Mouse (Mus musculus) liver, embryonic 16.5 days (tissue): Measurements from ENCODE around the gene Rab4a. TPM values are rescaled to one million over a fixed set of nuclear protein-coding genes. Genes with fewer than 3 reads are reported as not detected.

ENCODE experiments used
- ATAC-seq: fragments of 200-750 bp; cut with Nextera tagmentation; 2 replicates; pipeline ENCODE4 v1.8.0; 2017; ENCODE audit warnings: low read depth, mild to moderate bottlenecking, moderate number of reproducible peaks, moderate library complexity
- H3K27ac ChIP-seq: fragments of 300-500 bp; sonication (generic); 2 replicates; pipeline ENCODE4 v1.5.1; 2014; ENCODE audit warnings: mild to moderate bottlenecking, low read length
- H3K27me3 ChIP-seq: fragments of 300-500 bp; sonication (generic); 2 replicates; pipeline ENCODE4 v1.6.1; 2014; ENCODE audit warnings: low read depth, low read length, mixed read lengths; ENCODE audit not compliant: control insufficient read depth, insufficient read depth
- H3K36me3 ChIP-seq: fragments of 300-500 bp; sonication (generic); 2 replicates; pipeline ENCODE4 v1.6.1; 2014; ENCODE audit warnings: mild to moderate bottlenecking; ENCODE audit not compliant: control insufficient read depth, insufficient read depth
- H3K4me1 ChIP-seq: fragments of 300-500 bp; sonication (generic); 2 replicates; pipeline ENCODE4 v1.6.1; 2014; ENCODE audit warnings: low read depth, low read length, mixed read lengths; ENCODE audit not compliant: control insufficient read depth
- H3K4me2 ChIP-seq: fragments of 300-500 bp; sonication (generic); 2 replicates; pipeline ENCODE4 v1.6.1; 2014; ENCODE audit warnings: low read depth, low read length, mixed read lengths
- H3K4me3 ChIP-seq: fragments of 300-500 bp; sonication (generic); 2 replicates; pipeline ENCODE4 v1.5.1; 2014; ENCODE audit warnings: low read depth, mild to moderate bottlenecking, low read length
- H3K9ac ChIP-seq: fragments of 300-500 bp; sonication (generic); 2 replicates; pipeline ENCODE4 v1.6.1; 2014; ENCODE audit warnings: low read depth, low read length
- H3K9me3 ChIP-seq: fragments of 300-500 bp; sonication (generic); replicated peaks from 2 replicates; pipeline ENCODE4 v1.6.1; 2016; ENCODE audit warnings: low read length; ENCODE audit not compliant: control insufficient read depth
- WGBS: fragments of 180-500 bp; shearing (Covaris S2); extraction: QIAGEN DNeasy Blood & Tissue Kit; methylation state at CpG from one replicate; pipeline ENCODE4 v1.1.7; 2014; ENCODE audit not compliant: insufficient replicate concordance; 5-methylcytosine and 5-hydroxymethylcytosine counted together
- polyA plus RNA-seq: library from polyadenylated mRNA; unstranded; fragments of >200 nt; fragmentation: Nextera tagmentation; extraction: Ambion mirVana; gene quantifications from 2 replicates; pipeline ENCODE4 v1.2.1, GENCODE M21; 2015

The Rab4a gene
- polyA plus RNA-seq, 1 experiment from 2014 or later: 37.8 TPM

DNA sequence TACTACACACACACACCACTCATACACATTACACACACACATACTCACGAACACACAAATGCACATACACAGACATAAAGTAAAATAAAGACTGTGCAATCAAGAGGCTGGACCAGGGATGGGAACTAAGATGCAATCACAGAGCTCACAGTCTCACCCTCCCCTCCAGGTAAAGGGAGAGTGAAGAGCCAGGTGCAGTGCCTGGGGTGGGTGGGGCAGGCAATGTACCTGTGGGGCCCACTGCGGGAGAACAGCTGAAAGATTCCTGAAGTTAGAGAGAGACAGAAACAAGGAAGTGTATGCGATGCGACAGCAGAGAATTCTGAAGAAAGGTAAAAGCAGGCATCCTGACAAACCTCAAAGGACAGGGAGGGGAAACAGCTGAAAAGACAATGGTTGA lies 11.0 kb upstream of the Rab4a start:
- Histone ChIP-seq H3K9me3 (no peaks in the 10 kb centered on the region), H3K27ac (no peak overlapping the region), H3K9ac (no peak overlapping the region), H3K36me3 (no peaks in the 10 kb centered on the region), H3K27me3 (no peaks in the 10 kb centered on the region), H3K4me2 (no peak overlapping the region), H3K4me1 (peaks cover 31% of the 10 kb centered on the region), H3K4me3 (no peak overlapping the region)
- ATAC-seq: no peak
- WGBS: 72% methylated on average over 4 of the region's 4 CpGs

DNA sequence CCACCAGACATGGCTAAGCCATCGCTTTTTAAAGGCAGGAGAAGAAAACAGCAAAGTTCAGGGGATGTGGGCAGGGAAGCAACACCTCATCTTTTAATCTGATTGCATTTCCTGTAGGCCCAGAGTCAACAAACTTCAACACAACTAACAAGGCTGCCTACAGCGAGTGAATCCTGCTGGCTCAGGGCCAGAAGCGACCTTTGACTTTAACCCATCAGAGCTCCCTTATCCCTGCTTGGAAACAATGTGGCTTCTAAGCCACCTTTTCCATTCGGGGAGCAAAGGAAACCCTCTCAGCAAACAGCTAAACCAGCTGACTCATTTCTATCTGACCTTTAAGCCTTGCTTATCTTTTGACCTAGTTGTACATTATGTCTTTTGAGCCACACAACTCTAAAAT lies 9.0 kb upstream of the Rab4a start:
- H3K4me2 ChIP-seq: no peak overlapping the region

GRCm38 (mm10) chr8:123797928-123798327 lies 7.9 kb upstream of the Rab4a start:
- peak; percentile 86 for ATAC-seq
- 22% methylated on average over 15 of the region's 15 CpGs for WGBS
- Histone ChIP-seq H3K9me3 (no peaks in the 10 kb centered on the region), H3K36me3 (no peaks in the 10 kb centered on the region), H3K9ac (no peak overlapping the region), H3K4me1 (peaks cover 39% of the 10 kb centered on the region), H3K4me2 (peak overlapping the region; percentile 30), H3K27me3 (no peaks in the 10 kb centered on the region), H3K4me3 (no peak overlapping the region), H3K27ac (peak overlapping the region; percentile 45)

More for the DNA sequence above, 9.0 kb upstream of the Rab4a start:
- no peaks in the 10 kb centered on the region for H3K9me3 ChIP-seq
- peak overlapping the region; percentile 75 for H3K27ac ChIP-seq
- H3K9ac ChIP-seq: no peak overlapping the region
- 25% methylated on average over 4 of the region's 4 CpGs for WGBS
- ATAC-seq: peak; percentile 44
- H3K36me3 ChIP-seq: no peaks in the 10 kb centered on the region
- no peaks in the 10 kb centered on the region for H3K27me3 ChIP-seq
- H3K4me1 ChIP-seq: peaks cover 39% of the 10 kb centered on the region
- no peak overlapping the region for H3K4me3 ChIP-seq

GRCm38 (mm10) chr8:123799434-123799833 lies 6.4 kb upstream of the Rab4a start:
- no peak overlapping the region for H3K4me2 ChIP-seq
- WGBS: 71% methylated on average over 6 of the region's 6 CpGs
- H3K27ac ChIP-seq: peak overlapping the region; percentile 45

DNA sequence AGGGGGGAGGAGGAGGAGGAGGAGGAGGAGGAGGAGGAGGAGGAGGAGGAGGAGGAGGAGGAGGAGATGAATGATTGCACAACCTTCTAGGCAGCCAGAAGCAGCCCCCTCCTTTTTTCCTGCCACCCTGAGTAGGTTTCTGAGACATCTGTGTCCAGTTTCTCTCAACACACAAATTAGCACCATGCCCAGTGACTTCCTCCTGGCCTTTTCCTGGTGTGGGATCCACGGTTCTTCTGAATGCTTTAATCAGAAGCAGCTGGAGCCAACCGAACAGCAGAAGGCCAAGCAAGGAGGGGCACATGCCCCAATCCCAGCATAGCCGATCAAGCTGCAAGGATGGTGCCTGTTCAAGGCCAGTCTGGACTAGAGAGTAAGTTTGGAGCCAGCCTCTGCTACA lies 5.9 kb upstream of the Rab4a start:
- H3K27ac ChIP-seq: peak overlapping the region; percentile 26; the same call in 1 of the 2 replicates
- H3K9ac ChIP-seq: no peak overlapping the region
- no peak overlapping the region for H3K4me2 ChIP-seq
- no peaks in the 10 kb centered on the region for H3K9me3 ChIP-seq
- H3K27me3 ChIP-seq: no peaks in the 10 kb centered on the region
- no peak for ATAC-seq
- peaks cover 39% of the 10 kb centered on the region for H3K4me1 ChIP-seq
- H3K4me3 ChIP-seq: no peak overlapping the region
- no peaks in the 10 kb centered on the region for H3K36me3 ChIP-seq
- WGBS: 26% methylated on average over 3 of the region's 3 CpGs

More at GRCm38 (mm10) chr8:123799434-123799833, 6.4 kb upstream of the Rab4a start:
- Histone ChIP-seq H3K9ac (no peak overlapping the region), H3K4me3 (no peak overlapping the region), H3K9me3 (no peaks in the 10 kb centered on the region), H3K4me1 (peaks cover 39% of the 10 kb centered on the region), H3K27me3 (no peaks in the 10 kb centered on the region), H3K36me3 (no peaks in the 10 kb centered on the region)
- no peak for ATAC-seq

DNA sequence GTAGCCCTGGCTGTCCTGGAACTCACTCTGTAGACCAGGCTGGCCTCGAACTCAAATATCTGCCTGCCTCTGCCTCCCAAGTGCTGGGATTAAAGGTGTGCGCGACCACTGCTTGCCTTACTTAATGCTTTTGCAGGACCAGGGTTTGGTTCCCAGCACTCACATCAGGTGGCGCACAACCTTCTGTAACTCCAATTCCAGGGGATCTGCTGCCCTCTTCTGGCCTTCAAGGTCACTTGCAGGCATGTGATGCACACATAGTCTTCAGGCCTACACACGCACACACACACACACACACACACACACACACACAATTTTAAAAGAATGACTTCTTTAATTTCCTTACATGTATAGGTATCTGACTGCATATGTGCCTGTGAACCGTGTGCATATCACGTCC lies 4.9 kb upstream of the Rab4a start:
- Histone ChIP-seq H3K4me2 (no peak overlapping the region), H3K27me3 (no peaks in the 10 kb centered on the region), H3K4me1 (peaks cover 43% of the 10 kb centered on the region), H3K27ac (no peak overlapping the region), H3K9ac (no peak overlapping the region), H3K9me3 (no peaks in the 10 kb centered on the region), H3K36me3 (no peaks in the 10 kb centered on the region), H3K4me3 (no peak overlapping the region)
- 85% methylated on average over 7 of the region's 7 CpGs for WGBS
- ATAC-seq: no peak

- Histone ChIP-seq H3K36me3 (no peaks in the 10 kb centered on the region), H3K4me1 (peaks cover 46% of the 10 kb centered on the region), H3K27me3 (no peaks in the 10 kb centered on the region), H3K27ac (no peak overlapping the region), H3K4me2 (no peak overlapping the region), H3K9ac (no peak overlapping the region), H3K9me3 (no peaks in the 10 kb centered on the region), H3K4me3 (no peak overlapping the region)
- no peak for ATAC-seq
- WGBS: 84% methylated on average over 2 of the region's 2 CpGs
These were observed 4.2 kb upstream of the Rab4a start for GRCm38 (mm10) chr8:123801538-123801937.

DNA sequence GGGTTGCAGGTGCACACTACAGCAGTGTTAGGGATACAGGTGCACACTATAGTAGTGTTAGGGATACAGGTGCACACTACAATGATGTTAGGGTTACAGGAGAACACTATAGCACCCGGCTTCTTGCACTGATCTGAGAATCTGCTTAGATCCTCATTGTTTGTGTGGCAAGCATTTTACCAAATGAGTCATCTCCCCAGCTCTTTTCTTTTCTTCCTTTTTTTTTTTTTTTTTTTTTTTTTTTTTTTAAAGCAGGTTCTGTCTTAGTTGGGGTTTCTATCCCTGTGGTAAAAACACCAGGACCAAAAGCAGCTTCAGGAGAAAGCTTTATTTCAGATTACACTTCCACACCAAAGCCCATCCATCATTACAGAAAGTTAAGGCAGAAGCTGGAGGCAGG lies 2.1 kb upstream of the Rab4a start:
- H3K27me3 ChIP-seq: no peaks in the 10 kb centered on the region
- H3K4me2 ChIP-seq: no peak overlapping the region
- H3K9ac ChIP-seq: no peak overlapping the region
- no peaks in the 10 kb centered on the region for H3K9me3 ChIP-seq
- no peak overlapping the region for H3K4me3 ChIP-seq
- WGBS: 62% methylated on average over 1 of the region's 1 CpGs
- no peak for ATAC-seq
- no peaks in the 10 kb centered on the region for H3K36me3 ChIP-seq
- H3K4me1 ChIP-seq: peaks cover 44% of the 10 kb centered on the region
- H3K27ac ChIP-seq: no peak overlapping the region

DNA sequence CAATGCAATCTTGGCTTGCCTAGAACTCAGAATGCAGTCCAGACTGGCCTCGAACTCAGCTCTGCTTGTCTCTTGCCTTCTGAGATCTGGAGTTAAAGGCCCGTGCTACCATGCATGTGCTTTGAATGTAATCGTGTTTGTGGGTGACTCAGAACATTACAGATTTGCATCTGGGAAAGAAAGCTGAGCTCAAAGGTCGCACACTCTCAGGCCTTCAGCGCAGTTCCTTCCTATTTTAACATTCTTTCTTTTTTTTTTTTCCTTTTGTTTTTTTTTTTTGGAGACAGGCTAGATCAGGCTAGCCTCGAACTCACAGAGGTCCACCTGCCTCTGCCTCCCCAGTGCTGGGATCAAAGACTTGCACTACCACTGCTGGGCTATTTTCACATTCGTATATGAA lies 1.2 kb upstream of the Rab4a start:
- no peak overlapping the region for H3K27ac ChIP-seq
- no peak overlapping the region for H3K4me3 ChIP-seq
- H3K4me2 ChIP-seq: no peak overlapping the region
- no peak for ATAC-seq
- no peaks in the 10 kb centered on the region for H3K27me3 ChIP-seq
- 67% methylated on average over 7 of the region's 7 CpGs for WGBS
- peaks cover 35% of the 10 kb centered on the region for H3K4me1 ChIP-seq
- no peaks in the 10 kb centered on the region for H3K36me3 ChIP-seq
- H3K9me3 ChIP-seq: no peaks in the 10 kb centered on the region
- no peak overlapping the region for H3K9ac ChIP-seq
